Mouse (Mus musculus): Measurements from ENCODE around the gene N4bp1.

- TF ChIP-seq CTCF (IDR thresholded peaks at IDR 0.05; ENCODE audit: low read depth) (no peak), EP300 (IDR thresholded peaks at IDR 0.05; ENCODE audit: low read depth) (no peak)
These were observed 35.4 kb upstream of the N4bp1 start for GRCm38 (mm10) chr8:86920455-86920854.
